9 mouse cellular contexts compared by ENCODE assay signal in genomic region chr8:13254019-13254418, GRCm38 (mm10). TPM values are rescaled to one million over a fixed set of nuclear protein-coding genes. Genes with fewer than 3 reads are reported as not detected.
DNase-seq lines count a peak whose midpoint lies in the region; ATAC-seq and TF ChIP-seq lines count a peak whose summit lies in the region.
"Had no signal": no experiment of that assay in that cellular context is flagged by ENCODE, and none has a peak within 500 bp of the region (broad histone marks: within the 10 kb centered on the region; RNA-seq: fewer than 3 reads in every experiment).

TSS of gene Adprhl1 (minus strand) at chr8:13254162.

- peaks cover 11% of the 10 kb centered on the region for H3K4me1 ChIP-seq in heart, embryonic 11.5 days (ENCODE audit: control insufficient read depth, insufficient read depth, low read length)
- H3K4me1 ChIP-seq in kidney, postnatal 0 days (replicated peaks; ENCODE audit: insufficient read depth, low read length), result no peaks in the 10 kb centered on the region
- H3K4me1 ChIP-seq in liver, embryonic 11.5 days (replicated peaks; ENCODE audit: control insufficient read depth, insufficient read depth, low read length), result no peaks in the 10 kb centered on the region
- H3K4me1 ChIP-seq in stomach, embryonic 15.5 days, result no peaks in the 10 kb centered on the region

- 24% methylated on average over 8 of the region's 8 CpGs for WGBS in heart, embryonic 11.5 days (ENCODE audit: insufficient replicate concordance)
- 31% methylated on average over 8 of the region's 8 CpGs for WGBS in kidney, postnatal 0 days
- 34% methylated on average over 8 of the region's 8 CpGs for WGBS in liver, embryonic 11.5 days
- 37% methylated on average over 8 of the region's 8 CpGs for WGBS in stomach, embryonic 15.5 days

- ATAC-seq in erythroblast, adult 5-6 weeks (replicated peaks; ENCODE audit: low FRiP score, poor library complexity, severe bottlenecking), result peak; percentile 75
- peak; percentile 77 for ATAC-seq in heart, embryonic 11.5 days (replicated peaks; ENCODE audit: insufficient number of reproducible peaks, low FRiP score, low TSS enrichment)
- ATAC-seq in kidney, postnatal 0 days (replicated peaks; ENCODE audit: low FRiP score, low read depth), result peak; percentile 88
- peak; percentile 72 for ATAC-seq in liver, embryonic 11.5 days (replicated peaks; ENCODE audit: low FRiP score)
- ATAC-seq in stomach, embryonic 15.5 days (ENCODE audit: insufficient read depth, low FRiP score, low read depth), result peak; percentile 77

- peak within 1 kb of the TSS; percentile 65 for H3K4me2 ChIP-seq in heart, embryonic 11.5 days
- no peak within 1 kb of the TSS for H3K4me2 ChIP-seq in kidney, postnatal 0 days (ENCODE audit: low read length)
- H3K4me2 ChIP-seq in liver, embryonic 11.5 days, result no peak within 1 kb of the TSS
- no peak within 1 kb of the TSS for H3K4me2 ChIP-seq in stomach, embryonic 15.5 days

- DNase-seq in CD4-positive, CD25-positive, alpha-beta regulatory T cell, adult 2 months (ENCODE audit: low read depth, low spot score), result peak; percentile 82
- DNase-seq in brain, adult 2 months (ENCODE audit: low read depth, low spot score), result peak; percentile 83
- peak; percentile 69 for DNase-seq in kidney, postnatal 0 days (ENCODE audit: low spot score)
- DNase-seq in liver, embryonic 11.5 days (ENCODE audit: low spot score), result peak; percentile 55
- DNase-seq in natural killer cell, adult 2 months (ENCODE audit: low spot score in 2 of 2), result peak; percentile 34 to 41

- H3K4me3 ChIP-seq in heart, embryonic 11.5 days (ENCODE audit: low read depth, low read length), result peak within 1 kb of the TSS; percentile 47
- no peak within 1 kb of the TSS for H3K4me3 ChIP-seq in kidney, postnatal 0 days (replicated peaks; ENCODE audit: low read depth, low read length)
- H3K4me3 ChIP-seq in liver, embryonic 11.5 days (ENCODE audit: low read depth, low read length), result no peak within 1 kb of the TSS
- H3K4me3 ChIP-seq in stomach, embryonic 15.5 days (replicated peaks), result no peak within 1 kb of the TSS
- H3K4me3 ChIP-seq: erythroblast, embryonic 14.5 days had no signal

- peak within 1 kb of the TSS; percentile 96 for H3K27ac ChIP-seq in heart, embryonic 11.5 days (ENCODE audit: low read depth, low read length)
- H3K27ac ChIP-seq in kidney, postnatal 0 days, result no peak within 1 kb of the TSS
- H3K27ac ChIP-seq in liver, embryonic 11.5 days (ENCODE audit: low read depth, low read length), result no peak within 1 kb of the TSS
- no peak within 1 kb of the TSS for H3K27ac ChIP-seq in stomach, embryonic 15.5 days

- H3K9me3 ChIP-seq in heart, embryonic 11.5 days (replicated peaks; ENCODE audit: control insufficient read depth, low read length), result no peaks in the 10 kb centered on the region
- H3K9me3 ChIP-seq in kidney, postnatal 0 days (replicated peaks; ENCODE audit: low read length), result no peaks in the 10 kb centered on the region
- no peaks in the 10 kb centered on the region for H3K9me3 ChIP-seq in liver, embryonic 11.5 days (ENCODE audit: control insufficient read depth, low read length)
- H3K9me3 ChIP-seq in stomach, embryonic 15.5 days, result no peaks in the 10 kb centered on the region

- TF ChIP-seq CTCF in kidney, postnatal 0 days (IDR thresholded peaks at IDR 0.05; ENCODE audit: low read depth), result peak; percentile 74

- peaks cover 7% of the 10 kb centered on the region; the same call in 1 of the 2 replicates for H3K36me3 ChIP-seq in heart, embryonic 11.5 days (ENCODE audit: control insufficient read depth, insufficient read depth, low read length)
- H3K36me3 ChIP-seq in kidney, postnatal 0 days (ENCODE audit: insufficient read depth, low read length), result peaks cover 16% of the 10 kb centered on the region
- H3K36me3 ChIP-seq in liver, embryonic 11.5 days (ENCODE audit: control insufficient read depth, insufficient read depth, low read length), result peaks cover 4% of the 10 kb centered on the region
- 0 out of 2 replicates have a peak, but pooled peaks cover 6% of the 10 kb centered on the region for H3K36me3 ChIP-seq in stomach, embryonic 15.5 days

- H3K27me3 ChIP-seq in heart, embryonic 11.5 days (ENCODE audit: control insufficient read depth, insufficient read depth, low read length), result no peaks in the 10 kb centered on the region
- no peaks in the 10 kb centered on the region for H3K27me3 ChIP-seq in kidney, postnatal 0 days (ENCODE audit: insufficient read depth, low read length)
- H3K27me3 ChIP-seq in liver, embryonic 11.5 days (replicated peaks; ENCODE audit: control insufficient read depth, insufficient read depth, low read length), result peaks cover 4% of the 10 kb centered on the region
- no peaks in the 10 kb centered on the region for H3K27me3 ChIP-seq in stomach, embryonic 15.5 days (replicated peaks)

- peak within 1 kb of the TSS; percentile 88 for H3K9ac ChIP-seq in heart, embryonic 11.5 days (ENCODE audit: low read depth, low read length)
- H3K9ac ChIP-seq in kidney, postnatal 0 days (ENCODE audit: low read depth, low read length), result no peak within 1 kb of the TSS
- H3K9ac ChIP-seq in liver, embryonic 11.5 days (ENCODE audit: low read depth, low read length), result no peak within 1 kb of the TSS
- no peak within 1 kb of the TSS for H3K9ac ChIP-seq in stomach, embryonic 15.5 days

RNA-seq across cellular contexts. Expression of gene Adprhl1, which starts in this region (rescaled TPM):
- not detected in 2 replicates for total RNA-seq in erythroblast, adult 5-6 weeks (2015; ENCODE audit: low replicate concordance)
- total RNA-seq in erythroblast, adult 5-6 weeks (2017; ENCODE audit: low replicate concordance), result 0.43 TPM in 1 of 2 replicates, not detected in the other
- 132 and 142 TPM in 2 replicates for polyA plus RNA-seq in heart, embryonic 11.5 days (2014; fragmentation: Nextera tagmentation; extraction: Ambion mirVana)
- not detected in 2 replicates for polyA plus RNA-seq in kidney, postnatal 0 days (2015; fragmentation: Nextera tagmentation; extraction: Ambion mirVana)
- 0.70 TPM in 1 of 2 replicates, not detected in the other for polyA plus RNA-seq in liver, embryonic 11.5 days (2014; fragmentation: Nextera tagmentation; extraction: Ambion mirVana)
- 0.62 and 0.88 TPM in 2 replicates for polyA plus RNA-seq in stomach, embryonic 15.5 days (2015; fragmentation: Nextera tagmentation; extraction: Ambion mirVana)
- polyA plus RNA-seq: erythroblast, embryonic 14.5 days had no signal

Comparison
In these comparisons a context has a peak if more than half of its experiments do, and no peak if none do; other contexts are left out.
1. RNA of gene Adprhl1 (polyA plus RNA-seq): 132 to 142 TPM in heart, embryonic 11.5 days; 0.70 TPM in liver, embryonic 11.5 days, 0.62 to 0.88 TPM in stomach, embryonic 15.5 days and not detected in kidney, postnatal 0 days; every median in the first group is over 10 times any median in the second.
2. Peak in ATAC-seq in erythroblast, adult 5-6 weeks; RNA of the gene not detected or under 1 TPM.
3. Peak in DNase-seq and ATAC-seq in kidney, postnatal 0 days; RNA of the gene not detected or under 1 TPM.
4. Peak in DNase-seq and ATAC-seq in liver, embryonic 11.5 days; RNA of the gene not detected or under 1 TPM.
5. Peak in ATAC-seq in stomach, embryonic 15.5 days; RNA of the gene not detected or under 1 TPM.
6. Peak in every context shown above with its lines, with median percentiles within 50 percentile points of each other: DNase-seq and ATAC-seq.